Mouse (Mus musculus): ENCODE data around the gene Olig3.

GRCm38 (mm10) chr10:19391819-19392218, 35.5 kb downstream of the Olig3 start:
- no peak for TF ChIP-seq POLR2A (IDR thresholded peaks at IDR 0.05; ENCODE audit: low read depth, low read length)
- TF ChIP-seq CTCF (IDR thresholded peaks at IDR 0.05; ENCODE audit: extremely low read depth, insufficient read depth, insufficient read length, insufficient replicate concordance), result no peak

Measured in spleen, adult 2 months (tissue).